Mouse (Mus musculus) lung, postnatal 0 days (tissue): ENCODE measurements at regions not wholly inside any gene's neighbourhood (a gene's known extent, or its start where the extent isn't known, plus 50 kb on each side); places are given as distances from the start of the nearest gene placed in this dataset.

Experiments
- ATAC-seq: fragments of 200-750 bp; cut with Nextera tagmentation; 2 replicates; pipeline ENCODE4 v1.8.0; 2017; ENCODE audit warnings: moderate library complexity
- DNase-seq: peaks from one replicate; pipeline ENCODE4 v3.0.0-alpha.2; 2016; ENCODE audit warnings: low spot score
- H3K27ac ChIP-seq: fragments of 300-500 bp; sonication (generic); 2 replicates; pipeline ENCODE4 v1.5.1; 2014; ENCODE audit warnings: antibody characterized with exemption, mild to moderate bottlenecking, low read length, mixed read lengths
- H3K27me3 ChIP-seq: fragments of 300-500 bp; sonication (generic); replicated peaks from 2 replicates; pipeline ENCODE4 v1.6.1; 2014; ENCODE audit warnings: low read length, mixed read lengths; ENCODE audit not compliant: insufficient read depth
- H3K36me3 ChIP-seq: fragments of 300-500 bp; sonication (generic); 2 replicates; pipeline ENCODE4 v1.6.1; 2014; ENCODE audit warnings: low read length, mixed read lengths; ENCODE audit not compliant: insufficient read depth
- H3K4me1 ChIP-seq: fragments of 300-500 bp; sonication (generic); 2 replicates; pipeline ENCODE4 v1.6.1; 2014; ENCODE audit warnings: antibody characterized with exemption, low read depth, low read length, mixed read lengths; ENCODE audit not compliant: insufficient read depth
- H3K4me2 ChIP-seq: fragments of 300-500 bp; sonication (generic); replicated peaks from 2 replicates; pipeline ENCODE4 v1.6.1; 2014; ENCODE audit warnings: low read depth, mild to moderate bottlenecking, low read length, moderate library complexity, mixed read lengths
- H3K4me3 ChIP-seq: fragments of 300-500 bp; sonication (generic); 2 replicates; pipeline ENCODE4 v1.5.1; 2014; ENCODE audit warnings: low read depth, low read length
- H3K9ac ChIP-seq: fragments of 300-500 bp; sonication (generic); replicated peaks from 2 replicates; pipeline ENCODE4 v1.6.1; 2014; ENCODE audit warnings: low read depth, mild to moderate bottlenecking
- H3K9me3 ChIP-seq: fragments of 300-500 bp; sonication (generic); 2 replicates; pipeline ENCODE4 v1.6.1; 2016; ENCODE audit warnings: low read length, mixed read lengths
- CTCF ChIP-seq: IDR thresholded peaks from 2 replicates; pipeline ENCODE4 v1.5.1; 2016; ENCODE audit warnings: antibody characterized with exemption, mild to moderate bottlenecking
- EP300 ChIP-seq: IDR thresholded peaks from 2 replicates; pipeline ENCODE4 v1.6.1; 2016; ENCODE audit warnings: antibody characterized with exemption, mild to moderate bottlenecking, control low read depth
- WGBS: fragments of 180-500 bp; shearing (Covaris S2); extraction: QIAGEN DNeasy Blood & Tissue Kit; methylation state at CpG from one replicate; pipeline ENCODE4 v1.1.7; 2014; 5-methylcytosine and 5-hydroxymethylcytosine counted together

DNA sequence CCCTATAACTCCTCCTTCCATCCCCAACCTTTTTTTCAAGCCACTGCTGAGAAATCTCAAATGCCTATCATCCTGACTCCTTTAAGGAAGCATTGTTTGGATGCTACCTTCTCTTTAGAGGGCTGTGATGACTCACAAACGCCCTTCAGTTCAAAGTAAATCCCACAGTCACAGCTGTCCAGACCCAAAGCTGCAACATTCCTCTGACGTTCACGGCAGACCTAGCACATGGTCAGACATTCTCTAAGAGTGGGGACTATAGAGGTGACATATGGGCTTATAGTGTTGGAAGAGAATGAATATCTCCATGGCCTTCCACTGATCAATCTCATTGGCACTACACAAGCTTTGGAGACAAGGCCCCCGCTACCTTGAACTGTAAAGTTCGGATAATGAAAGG lies 139.5 kb upstream of the Tent5a start:
- H3K36me3 ChIP-seq = no peaks in the 10 kb centered on the region
- no peak for TF ChIP-seq CTCF
- no peak for TF ChIP-seq EP300
- ATAC-seq = no peak
- H3K4me2 ChIP-seq = no peak overlapping the region
- no peaks in the 10 kb centered on the region for H3K9me3 ChIP-seq
- no peak overlapping the region for H3K27ac ChIP-seq
- H3K4me1 ChIP-seq = no peaks in the 10 kb centered on the region
- WGBS = 74% methylated on average over 5 of the region's 5 CpGs
- no peaks in the 10 kb centered on the region for H3K27me3 ChIP-seq
- no peak overlapping the region for H3K9ac ChIP-seq
- no peak for DNase-seq
- H3K4me3 ChIP-seq = no peak overlapping the region

DNA sequence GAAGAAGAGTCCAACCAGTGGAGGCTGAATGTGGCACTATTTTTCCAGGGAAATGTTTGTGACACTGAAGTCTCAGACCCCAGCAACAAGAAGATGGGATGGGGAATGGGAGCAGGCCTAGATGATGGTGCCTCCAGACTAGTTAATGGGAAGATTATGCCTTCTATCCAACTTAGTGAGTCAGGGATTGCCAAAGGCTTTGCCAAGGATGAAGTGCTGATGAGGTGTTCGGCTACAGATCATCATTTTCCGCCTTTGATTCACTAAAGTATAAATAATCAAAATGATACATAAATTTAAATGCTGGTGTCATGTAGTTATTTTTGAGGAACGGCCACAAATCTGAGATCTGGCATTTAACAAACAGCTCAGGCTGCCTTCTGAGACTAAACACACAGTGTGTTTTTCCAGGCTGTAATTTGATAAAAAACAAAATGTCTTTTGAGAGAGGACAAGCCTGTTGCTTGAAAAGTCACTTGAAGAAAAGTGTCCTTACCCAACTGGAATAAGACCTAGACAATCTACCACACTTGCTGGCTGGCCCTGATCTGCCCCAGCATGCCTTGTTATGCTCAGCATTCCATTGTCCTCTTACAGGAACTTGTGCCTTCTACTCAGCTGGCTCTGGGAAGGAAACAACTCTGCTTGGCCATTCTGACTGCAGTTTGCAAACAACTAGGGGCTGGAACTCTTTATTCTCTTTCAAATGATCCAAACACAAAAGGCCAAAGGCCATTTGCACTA lies 132.1 kb upstream of the Tent5a start:
- ATAC-seq (peak; percentile 67), DNase-seq (peak; percentile 32)
- TF ChIP-seq EP300 (0 out of 2 replicates have a peak, but pooled peaks have one; percentile 18), CTCF (no peak)
- Histone ChIP-seq H3K4me3 (no peak overlapping the region), H3K27ac (no peak overlapping the region), H3K4me2 (no peak overlapping the region), H3K27me3 (no peaks in the 10 kb centered on the region), H3K36me3 (no peaks in the 10 kb centered on the region), H3K4me1 (no peaks in the 10 kb centered on the region), H3K9me3 (no peaks in the 10 kb centered on the region), H3K9ac (no peak overlapping the region)
- 64% methylated on average over 3 of the region's 3 CpGs for WGBS

DNA sequence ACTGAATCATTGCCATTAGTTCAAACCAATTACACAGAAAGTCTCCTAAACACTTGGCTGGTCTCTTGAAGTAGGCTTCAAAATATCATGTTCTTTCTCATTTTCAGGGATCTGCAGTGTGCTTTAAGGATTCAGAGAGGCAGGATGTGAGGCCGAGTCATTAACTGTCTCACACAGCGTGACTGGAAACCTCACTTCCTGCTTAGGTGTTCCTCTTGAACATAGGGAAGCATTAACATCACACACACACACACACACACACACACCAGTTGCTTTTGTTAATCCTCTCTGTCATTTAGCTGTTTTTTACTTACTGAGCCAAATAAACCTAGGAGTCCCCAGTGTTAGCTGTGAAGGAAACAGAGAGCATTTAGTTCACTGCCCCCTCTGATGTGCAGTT lies 131.2 kb upstream of the Tent5a start:
- H3K4me1 ChIP-seq = no peaks in the 10 kb centered on the region
- H3K4me2 ChIP-seq = no peak overlapping the region
- 62% methylated on average over 2 of the region's 2 CpGs for WGBS
- no peak overlapping the region for H3K4me3 ChIP-seq
- ATAC-seq = no peak
- H3K36me3 ChIP-seq = no peaks in the 10 kb centered on the region
- H3K27ac ChIP-seq = no peak overlapping the region
- no peak overlapping the region for H3K9ac ChIP-seq
- H3K9me3 ChIP-seq = no peaks in the 10 kb centered on the region
- no peaks in the 10 kb centered on the region for H3K27me3 ChIP-seq
- DNase-seq = no peak
- no peak for TF ChIP-seq CTCF
- no peak for TF ChIP-seq EP300

DNA sequence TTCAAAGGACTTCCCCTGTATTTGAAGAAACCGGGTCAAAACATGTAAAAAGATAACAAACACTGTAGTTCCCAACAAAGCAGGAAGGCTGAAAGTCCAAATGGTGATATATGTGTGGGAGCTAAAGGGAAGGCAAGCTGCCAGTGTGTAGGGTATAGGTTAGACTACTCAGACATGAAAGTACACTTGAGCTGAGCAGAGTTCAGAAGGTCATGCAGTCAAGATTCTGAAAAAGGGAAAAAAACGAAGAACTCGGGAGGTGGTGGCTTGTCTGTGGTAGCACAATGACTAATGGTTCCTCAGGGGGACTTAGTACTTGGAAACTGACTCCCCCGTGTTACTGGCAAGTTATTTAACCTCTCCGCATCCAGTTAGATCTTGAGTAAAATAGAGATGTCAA lies 130.3 kb upstream of the Tent5a start:
- H3K27me3 ChIP-seq = no peaks in the 10 kb centered on the region
- H3K9ac ChIP-seq = no peak overlapping the region
- no peak overlapping the region for H3K4me3 ChIP-seq
- no peaks in the 10 kb centered on the region for H3K4me1 ChIP-seq
- H3K27ac ChIP-seq = no peak overlapping the region
- no peak for DNase-seq
- no peak for TF ChIP-seq CTCF
- no peak for TF ChIP-seq EP300
- ATAC-seq = no peak
- 40% methylated on average over 5 of the region's 5 CpGs for WGBS
- H3K9me3 ChIP-seq = no peaks in the 10 kb centered on the region
- no peak overlapping the region for H3K4me2 ChIP-seq
- H3K36me3 ChIP-seq = no peaks in the 10 kb centered on the region

DNA sequence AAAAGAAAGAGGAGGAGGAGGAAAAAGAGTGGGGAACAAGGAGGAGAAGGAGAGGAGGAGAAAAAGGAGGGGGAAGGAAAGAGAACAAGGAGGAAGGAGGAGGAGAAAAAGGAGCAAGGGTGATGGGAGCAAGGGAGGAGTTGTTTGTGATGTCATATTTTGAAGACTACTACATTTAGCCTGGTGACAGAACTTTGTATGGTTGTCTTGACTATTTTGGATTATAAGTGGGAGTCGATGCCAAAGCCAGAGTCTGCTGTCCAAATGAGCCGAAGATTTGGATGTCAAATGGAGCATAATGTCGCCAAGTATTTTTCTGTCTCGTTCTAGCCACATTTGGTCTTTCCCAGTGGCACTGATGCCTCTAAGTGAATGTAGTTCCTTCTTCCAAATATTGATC lies 128.2 kb upstream of the Tent5a start:
- H3K27ac ChIP-seq = no peak overlapping the region
- no peak for TF ChIP-seq EP300
- TF ChIP-seq CTCF = no peak
- DNase-seq (peak; percentile 7), ATAC-seq (no peak)
- H3K36me3 ChIP-seq = no peaks in the 10 kb centered on the region
- no peaks in the 10 kb centered on the region for H3K9me3 ChIP-seq
- no peak overlapping the region for H3K9ac ChIP-seq
- 73% methylated on average over 4 of the region's 4 CpGs for WGBS
- H3K4me3 ChIP-seq = no peak overlapping the region
- no peak overlapping the region for H3K4me2 ChIP-seq
- no peaks in the 10 kb centered on the region for H3K27me3 ChIP-seq
- H3K4me1 ChIP-seq = no peaks in the 10 kb centered on the region

DNA sequence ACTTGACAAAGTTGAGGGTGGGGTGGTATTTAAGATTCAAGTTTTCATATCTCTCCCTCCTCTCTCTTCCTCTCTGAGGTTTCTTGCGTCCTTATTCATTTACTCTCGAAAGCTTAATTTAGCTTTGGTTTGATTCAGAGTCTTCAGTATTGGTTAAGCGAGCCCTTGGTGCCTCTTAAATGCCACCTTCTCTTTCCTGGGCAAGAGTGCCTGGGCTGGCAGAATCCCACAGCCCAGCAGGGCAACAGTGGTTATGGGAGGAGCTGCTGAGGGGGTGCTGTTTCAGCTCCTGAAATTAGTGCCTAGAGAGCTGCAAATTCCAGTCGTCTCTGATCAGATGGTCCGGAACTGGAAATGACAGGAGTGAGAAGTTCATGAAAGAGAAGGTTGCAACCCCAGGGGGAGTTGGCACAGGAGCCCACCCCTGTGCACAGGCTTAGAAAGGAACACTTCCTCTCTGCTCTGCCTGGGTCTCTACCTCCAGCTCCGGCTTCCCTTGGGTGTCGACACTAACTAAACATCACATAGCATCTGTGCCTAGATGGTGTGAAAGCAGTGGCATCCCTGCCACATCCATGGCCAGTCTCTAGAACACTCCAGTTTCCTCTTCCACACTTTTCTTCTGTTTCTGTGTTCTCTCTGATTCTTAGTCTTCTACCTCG lies 125.2 kb upstream of the Tent5a start:
- no peaks in the 10 kb centered on the region for H3K4me1 ChIP-seq
- DNase-seq (no peak), ATAC-seq (no peak)
- H3K4me2 ChIP-seq = no peak overlapping the region
- H3K4me3 ChIP-seq = no peak overlapping the region
- H3K9ac ChIP-seq = no peak overlapping the region
- no peaks in the 10 kb centered on the region for H3K36me3 ChIP-seq
- TF ChIP-seq EP300 (no peak), CTCF (no peak)
- no peak overlapping the region for H3K27ac ChIP-seq
- 68% methylated on average over 8 of the region's 8 CpGs for WGBS
- no peaks in the 10 kb centered on the region for H3K9me3 ChIP-seq
- H3K27me3 ChIP-seq = no peaks in the 10 kb centered on the region
